Mouse (Mus musculus): ENCODE results near the gene Tm4sf1.

Gene Tm4sf1

DNA sequence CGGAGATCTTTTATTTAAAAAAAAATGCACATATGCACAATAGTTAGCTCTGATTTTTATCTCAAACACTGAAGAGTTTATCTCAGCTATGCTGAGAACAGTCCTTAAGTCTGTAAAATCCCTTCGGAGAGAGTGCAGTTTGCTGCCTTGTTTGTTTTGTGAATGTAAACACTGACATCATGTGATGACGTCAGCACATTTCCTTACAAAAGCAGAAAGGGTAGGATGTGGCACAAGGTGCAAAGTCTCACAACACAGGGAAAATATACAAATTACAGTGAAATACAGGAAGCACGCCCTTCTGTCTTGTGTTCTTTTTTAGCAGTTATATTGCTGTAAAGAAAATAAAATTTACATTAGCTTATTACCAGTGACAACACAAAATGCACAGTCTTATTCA lies 14.3 kb downstream of the Tm4sf1 start:
- DNase-seq: no peak

DNA sequence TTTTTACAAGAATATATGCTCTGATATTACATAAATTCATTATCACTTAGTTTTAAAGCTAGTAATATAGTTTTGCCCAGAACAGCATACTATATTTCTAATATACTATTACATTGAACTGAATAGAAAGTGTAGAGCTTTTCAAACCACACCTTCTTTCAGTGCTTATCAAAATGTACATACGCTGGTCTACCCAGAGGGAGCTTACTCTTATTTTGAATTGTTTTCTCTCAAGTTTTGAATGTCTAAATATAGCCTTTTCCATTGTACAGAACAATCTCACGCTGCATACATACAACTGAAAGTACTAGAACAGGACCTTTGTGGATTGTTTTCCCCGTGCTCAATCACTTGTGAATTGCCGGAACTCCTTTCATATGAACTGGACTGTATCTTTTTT lies 23.6 kb downstream of the Tm4sf1 start:
- DNase-seq: no peak

DNA sequence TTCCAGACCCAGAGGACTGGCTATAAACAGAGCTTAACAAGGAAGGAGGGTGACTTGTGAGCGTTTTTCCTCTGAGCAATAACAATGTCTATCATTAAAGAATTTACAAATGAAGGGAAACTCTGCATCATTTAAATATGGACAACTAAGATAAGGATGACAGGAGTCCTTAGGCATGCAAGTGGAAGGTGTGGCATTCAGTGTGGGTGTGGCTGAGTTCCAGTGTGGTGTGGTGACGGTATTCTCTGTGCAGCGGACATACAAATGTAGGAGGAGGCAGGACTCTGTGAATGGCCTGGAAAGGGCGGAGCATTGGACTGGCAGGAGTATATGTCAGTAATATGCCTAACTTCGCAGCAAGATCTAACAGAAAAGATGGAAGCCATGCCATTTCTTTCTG lies 24.3 kb downstream of the Tm4sf1 start:
- DNase-seq: no peak

DNA sequence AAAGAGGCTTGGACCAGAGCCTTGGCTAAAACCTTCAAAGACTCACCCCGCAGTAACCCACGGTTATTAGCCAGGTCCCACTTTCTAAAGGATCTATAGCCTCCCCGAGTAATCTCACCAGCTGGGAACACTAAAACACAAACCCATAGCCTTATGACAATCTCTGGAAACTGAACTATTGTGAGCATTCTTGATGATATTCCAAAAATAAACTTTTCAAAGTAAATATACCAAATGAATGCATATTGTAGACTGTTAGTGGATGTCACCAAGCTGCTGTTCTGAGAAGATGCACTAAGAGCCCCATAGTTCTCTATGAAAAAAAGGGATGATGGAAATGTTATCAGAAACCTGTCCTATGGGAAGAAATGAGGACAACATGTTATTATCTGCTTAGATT lies 25.0 kb downstream of the Tm4sf1 start:
- no peak for DNase-seq

DNA sequence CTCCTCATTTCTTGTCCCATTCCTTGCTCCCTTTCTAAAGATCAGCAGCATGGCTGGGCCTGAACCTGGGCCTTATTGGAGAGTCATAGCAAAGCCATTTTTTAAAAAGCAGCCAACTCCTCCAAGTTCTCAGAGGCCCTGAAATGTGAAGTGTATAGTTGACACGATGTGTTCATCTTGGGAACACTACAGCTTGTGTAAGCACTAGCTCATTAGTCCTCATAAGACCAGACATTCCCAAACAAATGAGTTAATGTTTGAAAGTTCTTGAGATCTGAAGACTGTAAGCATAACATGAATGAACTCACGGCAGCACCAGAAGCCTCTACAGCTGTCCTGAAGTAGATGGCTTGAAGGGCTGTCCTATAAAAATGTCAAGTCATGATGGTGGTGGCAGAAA lies 32.8 kb downstream of the Tm4sf1 start:
- no peak for DNase-seq

DNA sequence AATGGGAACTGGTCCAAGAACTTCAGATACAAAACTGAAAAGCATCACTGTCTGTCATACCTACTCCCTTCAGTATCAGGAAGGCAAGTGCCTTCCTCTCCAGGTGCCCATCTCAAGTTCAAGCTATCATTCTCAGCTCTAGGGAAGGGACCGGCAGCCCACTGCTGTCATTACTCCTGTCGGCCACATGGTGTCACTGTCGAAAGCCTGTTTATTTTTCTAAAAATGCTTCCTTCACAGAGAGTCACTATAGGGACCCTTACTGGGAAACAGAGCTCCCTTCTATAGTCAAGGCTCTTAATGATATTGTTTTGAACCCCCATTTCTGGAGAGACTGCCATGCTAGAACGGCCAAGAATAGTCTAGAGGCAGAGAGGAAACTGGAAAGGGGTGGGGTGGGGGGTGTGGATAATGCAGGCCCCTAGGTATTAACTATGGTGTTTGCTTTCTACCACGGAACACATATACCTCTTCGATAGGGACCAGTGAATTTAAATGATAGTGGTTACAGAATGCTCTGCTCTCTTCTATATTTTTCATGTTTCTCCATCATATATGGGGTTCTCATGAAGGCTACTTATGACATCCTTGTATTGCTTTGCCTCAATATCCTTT lies 34.1 kb downstream of the Tm4sf1 start:
- peak; percentile 11 for DNase-seq

DNA sequence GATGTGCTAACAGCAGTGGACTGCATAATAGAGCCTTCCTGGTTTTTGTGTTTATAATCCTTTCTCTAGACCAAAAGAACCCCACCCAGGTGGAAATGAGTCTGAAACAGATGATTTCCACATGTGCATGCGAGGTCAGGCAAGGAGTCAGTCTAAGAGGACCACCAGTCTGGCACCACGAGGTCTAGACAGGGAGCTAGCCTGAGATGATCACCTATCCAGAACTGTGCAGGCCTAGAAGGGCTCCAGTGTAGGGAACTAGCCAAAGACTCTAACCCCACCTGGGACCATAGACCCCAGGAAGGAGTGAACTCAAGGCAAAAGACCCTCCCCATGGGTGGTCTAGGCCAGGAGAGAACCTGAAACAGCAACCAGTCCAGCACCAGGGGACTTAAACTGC lies 48.7 kb downstream of the Tm4sf1 start:
- DNase-seq: no peak

DNA sequence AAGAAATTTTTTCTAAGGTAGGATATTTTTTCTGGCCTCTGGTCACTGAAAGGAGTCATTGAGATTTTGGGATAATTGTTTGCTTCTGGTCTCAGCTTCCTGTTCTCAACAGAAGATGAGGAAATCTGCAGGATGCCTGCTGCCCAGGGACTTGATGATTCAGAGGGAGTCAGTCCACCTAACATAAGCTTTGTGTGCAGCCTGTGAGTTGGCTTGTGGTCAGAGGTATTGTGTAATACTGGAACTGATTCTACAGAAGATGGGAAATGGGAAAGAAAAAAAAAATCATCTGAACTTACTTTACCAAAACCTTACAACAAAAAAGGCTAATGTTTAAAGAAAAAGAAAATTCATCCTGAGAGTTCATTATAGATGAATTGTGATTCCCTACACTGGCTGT lies 49.2 kb downstream of the Tm4sf1 start:
- no peak for DNase-seq

DNA sequence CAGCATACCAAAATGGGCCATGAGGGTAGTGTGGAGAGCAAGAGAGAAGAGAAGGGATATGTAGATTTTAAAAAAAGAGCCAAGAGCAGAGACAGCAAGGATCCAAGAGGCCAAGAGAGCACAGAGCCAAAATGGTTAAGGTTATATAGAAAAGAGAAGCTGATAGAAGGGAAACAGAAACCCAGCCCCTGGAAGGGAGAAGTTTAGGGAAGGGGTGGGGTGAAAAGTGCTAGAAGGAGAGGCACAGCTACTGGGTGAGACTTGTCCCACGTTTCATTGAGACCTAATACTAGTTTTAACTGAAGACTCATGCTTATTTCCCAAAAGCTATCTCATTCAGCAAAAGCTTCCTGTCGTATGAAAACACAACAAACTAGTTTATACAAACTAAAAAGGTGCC lies 56.5 kb downstream of the Tm4sf1 start:
- DNase-seq: no peak
